9 mouse cellular contexts compared by ENCODE assay signal in genomic region chr12:79679251-79679901, GRCm38 (mm10).
DNase-seq lines count a peak whose midpoint lies in the region; ATAC-seq and TF ChIP-seq lines count a peak whose summit lies in the region.
"Had no signal": no experiment of that assay in that cellular context is flagged by ENCODE, and none has a peak within 500 bp of the region (broad histone marks: within the 10 kb centered on the region; RNA-seq: fewer than 3 reads in every experiment).

No protein-coding gene starts in this region.

- no peak overlapping the region for H3K4me2 ChIP-seq in lung, embryonic 15.5 days
- H3K4me2 ChIP-seq in forebrain, postnatal 0 days (ENCODE audit: low read depth) = no peak overlapping the region
- no peak overlapping the region for H3K4me2 ChIP-seq in hindbrain, embryonic 15.5 days
- H3K4me2 ChIP-seq in stomach, embryonic 16.5 days (ENCODE audit: low read depth, low read length) = no peak overlapping the region
- H3K4me2 ChIP-seq: midbrain, embryonic 12.5 days had no signal

- 52% methylated on average over 11 of the region's 11 CpGs for WGBS in lung, embryonic 15.5 days
- WGBS in forebrain, postnatal 0 days = 56% methylated on average over 11 of the region's 11 CpGs
- 69% methylated on average over 11 of the region's 11 CpGs for WGBS in hindbrain, embryonic 15.5 days
- 64% methylated on average over 11 of the region's 11 CpGs for WGBS in stomach, embryonic 16.5 days

- TF ChIP-seq CTCF in forebrain, postnatal 0 days (IDR thresholded peaks at IDR 0.05; ENCODE audit: low read depth) = no peak

- peaks cover 72% of the 10 kb centered on the region for H3K4me1 ChIP-seq in lung, embryonic 15.5 days
- H3K4me1 ChIP-seq in forebrain, postnatal 0 days (ENCODE audit: insufficient read depth) = 0 out of 2 replicates have a peak, but pooled peaks cover 3% of the 10 kb centered on the region
- 0 out of 2 replicates have a peak, but pooled peaks cover 9% of the 10 kb centered on the region for H3K4me1 ChIP-seq in hindbrain, embryonic 15.5 days (replicated peaks)
- peaks cover 56% of the 10 kb centered on the region for H3K4me1 ChIP-seq in stomach, embryonic 16.5 days (ENCODE audit: control insufficient read depth, insufficient read depth, low read length)

- no peaks in the 10 kb centered on the region for H3K27me3 ChIP-seq in lung, embryonic 15.5 days
- no peaks in the 10 kb centered on the region for H3K27me3 ChIP-seq in forebrain, postnatal 0 days (ENCODE audit: insufficient read depth, low read length)
- no peaks in the 10 kb centered on the region for H3K27me3 ChIP-seq in hindbrain, embryonic 15.5 days
- H3K27me3 ChIP-seq in stomach, embryonic 16.5 days (ENCODE audit: control insufficient read depth, insufficient read depth, low read length) = no peaks in the 10 kb centered on the region
- H3K27me3 ChIP-seq: midbrain, embryonic 12.5 days had no signal

- no peak overlapping the region for H3K4me3 ChIP-seq in lung, embryonic 15.5 days
- no peak overlapping the region for H3K4me3 ChIP-seq in forebrain, postnatal 0 days (ENCODE audit: low read depth, low read length)
- no peak overlapping the region for H3K4me3 ChIP-seq in hindbrain, embryonic 15.5 days
- H3K4me3 ChIP-seq in stomach, embryonic 16.5 days (replicated peaks; ENCODE audit: low read length) = no peak overlapping the region
- H3K4me3 ChIP-seq: midbrain, embryonic 12.5 days had no signal

- H3K9ac ChIP-seq in lung, embryonic 15.5 days = no peak overlapping the region
- no peak overlapping the region for H3K9ac ChIP-seq in forebrain, postnatal 0 days
- no peak overlapping the region for H3K9ac ChIP-seq in hindbrain, embryonic 15.5 days
- no peak overlapping the region for H3K9ac ChIP-seq in stomach, embryonic 16.5 days (ENCODE audit: low read length)
- H3K9ac ChIP-seq: midbrain, embryonic 12.5 days had no signal

- no peak for ATAC-seq in lung, embryonic 15.5 days (ENCODE audit: borderline replicate concordance, extremely low read depth, low FRiP score, low TSS enrichment)
- ATAC-seq in forebrain, postnatal 0 days = peak; percentile 42; the same call in 1 of the 2 replicates
- no peak for ATAC-seq in hindbrain, embryonic 15.5 days (ENCODE audit: low FRiP score, low read depth)
- no peak for ATAC-seq in stomach, embryonic 16.5 days (ENCODE audit: insufficient read depth, low FRiP score)
- no peak for ATAC-seq in cerebellum, adult (ENCODE audit: insufficient number of reproducible peaks, low FRiP score, low TSS enrichment)

- no peaks in the 10 kb centered on the region for H3K36me3 ChIP-seq in lung, embryonic 15.5 days
- H3K36me3 ChIP-seq in forebrain, postnatal 0 days (ENCODE audit: insufficient read depth) = no peaks in the 10 kb centered on the region
- H3K36me3 ChIP-seq in hindbrain, embryonic 15.5 days = no peaks in the 10 kb centered on the region
- no peaks in the 10 kb centered on the region for H3K36me3 ChIP-seq in stomach, embryonic 16.5 days (ENCODE audit: control insufficient read depth, insufficient read depth, low read length)
- H3K36me3 ChIP-seq: midbrain, embryonic 12.5 days had no signal

- no peak for DNase-seq in lung, adult 18-20 months
- peak; percentile 45 for DNase-seq in forebrain, postnatal 0 days
- DNase-seq in thymus, postnatal 10 days (ENCODE audit: low spot score in 2 of 2) = no peak
- no peak for DNase-seq in right cerebral cortex, postnatal 14 days

- H3K9me3 ChIP-seq in lung, embryonic 15.5 days = no peaks in the 10 kb centered on the region
- no peaks in the 10 kb centered on the region for H3K9me3 ChIP-seq in forebrain, postnatal 0 days (ENCODE audit: low read length)
- H3K9me3 ChIP-seq in hindbrain, embryonic 15.5 days = no peaks in the 10 kb centered on the region
- no peaks in the 10 kb centered on the region for H3K9me3 ChIP-seq in stomach, embryonic 16.5 days (replicated peaks; ENCODE audit: control insufficient read depth, low read length)
- H3K9me3 ChIP-seq: midbrain, embryonic 12.5 days had no signal

- H3K27ac ChIP-seq in lung, embryonic 15.5 days = peak overlapping the region; percentile 49
- peak overlapping the region; percentile 62 for H3K27ac ChIP-seq in forebrain, postnatal 0 days (ENCODE audit: low read depth, low read length)
- peak overlapping the region; percentile 59 for H3K27ac ChIP-seq in hindbrain, embryonic 15.5 days (replicated peaks)
- peak overlapping the region; percentile 76 for H3K27ac ChIP-seq in stomach, embryonic 16.5 days (ENCODE audit: low read length)
